Mouse (Mus musculus): ENCODE results near the gene Hipk1.
"Not testable (repeated sequence)": the region's sequence is repeated elsewhere in the genome, so short reads cannot be mapped to it uniquely, and the experiment has no call there.

Gene Hipk1

GRCm38 (mm10) chr3:103792566-103792965 lies 1.2 kb upstream of the Hipk1 start:
- no peak for DNase-seq (ENCODE audit: low spot score)

GRCm38 (mm10) chr3:103792111-103792406 lies 696 bp upstream of the Hipk1 start:
- DNase-seq (ENCODE audit: low spot score): not testable (repeated sequence)

DNA sequence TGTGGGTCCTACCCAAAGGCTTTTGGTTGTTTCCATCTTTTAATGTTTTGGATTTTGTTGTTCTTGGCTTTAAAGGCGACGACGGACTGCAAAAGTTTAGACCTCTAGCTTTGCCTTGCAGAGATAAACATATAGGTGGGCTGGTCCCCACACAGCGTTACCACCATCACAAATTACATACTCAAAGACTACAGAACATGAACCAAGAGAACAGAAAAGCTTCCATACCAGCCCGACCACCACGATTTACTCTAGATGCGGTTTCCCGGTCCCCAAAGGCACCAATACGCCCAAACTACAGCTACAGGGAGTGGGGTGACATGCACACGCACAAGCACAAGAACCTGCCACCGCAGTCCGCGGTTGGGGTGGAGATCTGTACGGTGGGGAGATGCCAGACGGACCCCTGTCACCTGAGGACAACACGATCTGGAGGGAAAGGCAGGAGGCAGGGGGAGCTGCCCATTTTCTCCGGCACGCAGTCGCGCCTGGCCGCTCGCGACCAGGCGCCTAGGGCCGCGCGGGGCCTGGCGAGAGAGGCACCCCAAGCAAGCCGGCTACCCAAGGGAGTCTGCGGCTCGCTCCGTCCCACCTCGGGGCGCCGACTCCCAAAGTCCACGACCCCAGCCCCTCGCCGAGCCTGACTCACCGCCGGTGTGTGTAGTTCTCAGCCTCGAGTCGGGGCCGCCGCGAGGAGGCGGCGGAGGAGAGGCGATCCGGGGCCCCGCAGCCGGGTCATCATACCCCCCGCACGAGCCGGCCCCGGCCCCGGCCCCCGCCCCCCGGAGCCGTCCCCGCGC lies 817 bp downstream of the Hipk1 start:
- DNase-seq (ENCODE audit: low spot score): peak; percentile 27

DNA sequence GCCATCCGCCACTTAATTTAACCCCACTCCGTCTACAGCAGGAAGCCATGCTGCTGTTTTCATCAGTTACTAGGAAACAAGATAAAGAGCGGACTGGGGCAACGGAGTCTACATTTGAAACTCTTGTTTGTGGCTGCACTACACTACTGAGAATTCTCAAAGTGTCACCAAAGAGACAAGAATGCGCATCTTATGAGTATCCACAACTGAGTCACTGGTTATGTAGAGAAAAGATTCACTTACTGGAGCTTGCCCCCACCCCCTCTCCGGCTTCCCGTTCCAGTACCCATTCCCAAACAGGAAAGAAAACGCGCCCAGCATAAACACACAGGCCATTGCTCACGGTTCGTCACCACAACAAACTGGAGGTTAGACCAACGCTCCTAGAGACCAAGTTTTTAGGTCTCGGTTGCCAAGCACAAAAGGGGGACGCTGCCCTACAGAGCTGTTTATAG lies 1.4 kb downstream of the Hipk1 start:
- DNase-seq (ENCODE audit: low spot score): peak; percentile 49

GRCm38 (mm10) chr3:103789096-103789495 lies 2.3 kb downstream of the Hipk1 start:
- DNase-seq (ENCODE audit: low spot score): no peak

DNA sequence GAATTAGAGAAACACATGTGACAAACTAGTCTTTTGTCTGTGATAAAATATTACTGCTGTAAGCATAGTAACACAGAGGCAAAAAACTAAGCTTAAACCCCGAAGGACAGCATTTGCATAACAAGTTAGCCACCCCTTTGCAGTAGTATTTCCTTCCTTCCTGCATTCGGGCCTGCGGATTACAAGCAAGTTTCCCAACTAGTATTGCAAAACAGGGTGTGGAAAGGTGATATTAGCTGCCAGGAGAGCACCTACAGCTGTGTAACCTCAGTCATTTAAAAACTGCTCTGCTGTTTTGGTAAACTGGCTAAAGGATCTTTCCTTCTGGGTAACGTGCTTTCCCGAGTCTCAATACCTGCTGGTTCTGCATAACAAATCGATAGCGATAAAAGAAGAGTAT lies 4.1 kb downstream of the Hipk1 start:
- no peak for DNase-seq (ENCODE audit: low spot score)

GRCm38 (mm10) chr3:103782844-103783609 lies 8.3 kb downstream of the Hipk1 start:
- no peak for DNase-seq (ENCODE audit: low spot score)

DNA sequence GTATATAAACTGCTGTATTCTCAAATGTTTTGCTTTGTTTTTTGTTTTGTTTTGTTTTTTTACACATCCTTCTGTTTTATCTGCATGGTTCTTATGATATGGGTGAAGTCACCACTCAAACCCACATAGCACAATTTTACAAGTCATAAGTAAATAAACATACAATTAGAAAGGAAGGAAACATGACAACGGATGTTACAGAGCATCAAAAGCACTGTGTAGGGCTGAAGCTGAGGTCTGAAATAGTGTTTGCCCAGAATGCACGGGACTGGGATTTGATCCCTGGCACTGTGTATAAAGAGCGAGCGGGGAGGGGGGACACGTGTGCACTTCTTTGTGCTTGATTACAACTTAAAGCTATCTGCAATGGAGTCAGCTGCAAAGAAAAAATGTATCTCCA lies 10.6 kb downstream of the Hipk1 start:
- DNase-seq (ENCODE audit: low spot score): no peak

- DNase-seq (ENCODE audit: low spot score): no peak
These were observed 11.1 kb downstream of the Hipk1 start for GRCm38 (mm10) chr3:103780271-103780670.

DNA sequence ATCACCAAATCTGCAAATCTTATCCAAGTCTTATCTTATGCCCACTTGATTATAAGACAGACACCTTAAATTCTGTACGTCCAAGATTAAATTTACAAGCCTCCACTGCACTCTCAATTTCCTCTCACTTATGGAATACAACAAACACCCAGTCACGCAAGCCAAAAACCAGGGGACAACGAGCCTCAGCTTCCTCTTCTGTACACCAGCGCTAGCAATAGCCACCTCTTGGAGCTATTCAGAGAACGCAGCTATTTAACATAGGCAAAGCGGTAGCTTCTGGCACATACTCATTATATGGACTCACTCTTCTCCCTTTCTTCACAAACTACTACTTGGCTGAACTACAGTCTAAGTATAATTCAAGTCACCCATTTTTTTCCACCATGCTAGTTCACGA lies 12.2 kb downstream of the Hipk1 start:
- DNase-seq (ENCODE audit: low spot score): no peak

GRCm38 (mm10) chr3:103778660-103779059 lies 12.7 kb downstream of the Hipk1 start:
- no peak for DNase-seq (ENCODE audit: low spot score)

- DNase-seq (ENCODE audit: low spot score): no peak
These were observed 13.4 kb downstream of the Hipk1 start for GRCm38 (mm10) chr3:103777940-103778339.

- no peak for DNase-seq (ENCODE audit: low spot score)
These were observed 17.4 kb downstream of the Hipk1 start for GRCm38 (mm10) chr3:103774009-103774408.

DNA sequence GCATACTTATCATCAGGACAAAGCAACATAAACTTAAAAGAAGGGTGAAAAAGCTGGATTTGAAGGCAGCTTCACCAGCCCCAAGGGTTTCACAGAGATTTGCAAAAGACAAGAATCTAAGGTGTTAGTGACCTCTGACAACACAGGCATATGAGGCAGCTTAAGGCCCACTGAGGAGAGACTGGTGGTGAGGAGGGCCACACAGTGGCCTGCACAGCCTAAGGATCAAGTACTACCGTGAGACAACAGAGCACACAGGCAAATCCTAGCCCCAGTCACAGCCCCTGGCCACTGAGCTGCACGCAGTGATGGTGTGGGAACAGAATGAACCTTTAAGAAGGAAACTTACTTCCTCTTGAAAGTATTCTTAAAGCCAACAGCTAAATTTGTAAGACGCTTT lies 17.9 kb downstream of the Hipk1 start:
- no peak for DNase-seq (ENCODE audit: low spot score)

GRCm38 (mm10) chr3:103772846-103773245 lies 18.5 kb downstream of the Hipk1 start:
- DNase-seq (ENCODE audit: low spot score): no peak

GRCm38 (mm10) chr3:103771531-103772130 lies 19.7 kb downstream of the Hipk1 start:
- no peak for DNase-seq (ENCODE audit: low spot score)

DNA sequence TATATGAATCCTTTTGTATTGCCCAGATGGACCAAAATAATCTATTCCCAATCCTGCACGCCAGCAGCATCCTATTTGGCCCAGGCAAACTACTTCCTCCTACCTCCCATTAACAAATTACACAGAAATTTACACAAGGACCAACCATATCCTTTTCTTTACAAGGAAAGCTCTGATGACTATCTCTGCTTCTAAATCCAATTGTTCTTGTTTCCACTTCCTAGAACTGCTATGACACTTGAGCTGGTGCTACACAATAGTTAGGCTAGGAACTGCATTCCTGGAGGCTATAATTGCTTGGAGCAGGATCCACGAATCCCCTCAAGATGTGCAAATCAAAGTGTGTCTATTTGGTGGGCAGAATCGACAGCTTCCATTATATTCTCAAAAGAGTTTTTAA lies 24.6 kb downstream of the Hipk1 start:
- DNase-seq (ENCODE audit: low spot score): no peak

DNA sequence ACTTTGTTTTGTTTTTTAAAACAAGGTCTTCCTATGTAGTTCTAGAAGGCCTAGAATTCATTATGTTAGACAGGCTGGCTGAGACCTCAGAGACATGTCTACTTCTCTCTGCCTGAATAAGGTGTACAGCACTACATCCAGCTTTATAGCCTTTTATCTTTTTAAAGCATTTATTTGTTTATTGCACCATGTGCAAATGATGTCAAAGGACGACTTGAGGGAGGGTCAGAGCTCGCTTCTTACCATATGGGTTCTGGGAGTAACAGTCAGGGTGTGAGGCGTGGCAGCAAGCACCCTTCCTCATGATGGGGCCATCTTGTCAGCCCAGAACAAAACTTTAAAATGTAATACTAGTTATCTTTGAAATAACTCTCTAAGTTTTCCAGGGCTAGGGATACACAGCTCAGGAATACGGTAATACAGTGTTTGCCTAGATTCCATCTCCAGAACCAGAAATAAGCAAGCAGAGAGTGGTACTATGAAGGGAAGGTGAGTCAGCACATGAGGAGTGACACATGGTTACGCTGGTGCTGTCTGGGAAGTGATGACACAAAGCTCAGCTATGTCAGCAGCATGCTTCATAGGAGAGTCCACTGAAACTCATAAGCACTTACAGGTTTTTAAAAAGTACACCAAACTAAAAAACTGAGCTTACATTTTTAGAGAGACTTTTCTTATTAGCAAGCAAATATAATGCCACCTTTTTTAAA lies 31.9 kb downstream of the Hipk1 start:
- DNase-seq (ENCODE audit: low spot score): no peak

GRCm38 (mm10) chr3:103758456-103758855 lies 32.9 kb downstream of the Hipk1 start:
- no peak for DNase-seq (ENCODE audit: low spot score)

DNA sequence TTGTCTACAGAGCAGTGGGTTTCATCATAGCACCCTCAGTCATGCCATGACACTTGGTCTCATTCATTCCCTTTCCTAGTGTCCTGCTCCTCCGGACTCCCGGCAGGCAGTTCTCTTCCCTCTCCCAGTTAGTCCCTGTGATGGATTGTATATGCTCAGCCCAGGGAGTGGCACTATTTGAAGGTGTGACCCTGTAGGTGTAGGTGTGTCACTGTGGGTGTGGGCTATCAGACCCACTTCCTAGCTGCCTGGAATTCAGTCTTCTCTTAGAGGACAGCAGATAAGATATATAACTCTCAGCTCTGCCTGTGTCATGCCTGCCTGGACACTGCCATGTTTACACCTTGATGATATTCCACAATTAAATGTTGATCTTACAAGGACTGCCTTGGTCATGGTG lies 34.4 kb downstream of the Hipk1 start:
- no peak for DNase-seq (ENCODE audit: low spot score)

- DNase-seq (ENCODE audit: low spot score): no peak
These were observed 36.0 kb downstream of the Hipk1 start for GRCm38 (mm10) chr3:103755351-103755750.

- DNase-seq (ENCODE audit: low spot score): no peak
These were observed 39.8 kb downstream of the Hipk1 start for GRCm38 (mm10) chr3:103751558-103751957.

GRCm38 (mm10) chr3:103746711-103747110 lies 44.7 kb downstream of the Hipk1 start:
- no peak for DNase-seq (ENCODE audit: low spot score)
